In genomic region chr11:77490451-77490850, GRCm38 (mm10) we compare ENCODE assay signal across 8 mouse cellular contexts. TPM values are rescaled to one million over a fixed set of nuclear protein-coding genes. Genes with fewer than 3 reads are reported as not detected.
DNase-seq lines count a peak whose midpoint lies in the region; ATAC-seq lines count a peak whose summit lies in the region.

No protein-coding gene starts in this region.

- H3K4me1 ChIP-seq in lung, embryonic 15.5 days, result peaks cover 80% of the 10 kb centered on the region
- peaks cover 90% of the 10 kb centered on the region for H3K4me1 ChIP-seq in limb, embryonic 10.5 days
- peaks cover 48% of the 10 kb centered on the region for H3K4me1 ChIP-seq in stomach, embryonic 14.5 days (ENCODE audit: control insufficient read depth, insufficient read depth, low read length)

- WGBS in lung, embryonic 15.5 days, result 73% methylated on average over 6 of the region's 6 CpGs
- WGBS in limb, embryonic 10.5 days, result 66% methylated on average over 6 of the region's 6 CpGs
- 67% methylated on average over 6 of the region's 6 CpGs for WGBS in stomach, embryonic 14.5 days

- no peak overlapping the region for H3K4me3 ChIP-seq in lung, embryonic 15.5 days
- H3K4me3 ChIP-seq in limb, embryonic 10.5 days, result peak overlapping the region; percentile 98
- H3K4me3 ChIP-seq in stomach, embryonic 14.5 days (ENCODE audit: low read depth, low read length), result peak overlapping the region; percentile 74; the same call in 1 of the 2 replicates

- DNase-seq in cerebellum, adult 11-12 months, result peak; percentile 57
- DNase-seq in lung, postnatal 25 days (ENCODE audit: low spot score), result no peak
- no peak for DNase-seq in limb, embryonic 10.5 days (ENCODE audit: low spot score)
- no peak for DNase-seq in right cerebral cortex, adult 18-20 months

- no peak for ATAC-seq in cerebellum, adult (ENCODE audit: insufficient number of reproducible peaks, low FRiP score, low TSS enrichment)
- ATAC-seq in lung, embryonic 15.5 days (ENCODE audit: borderline replicate concordance, extremely low read depth, low FRiP score, low TSS enrichment), result no peak
- ATAC-seq in stomach, embryonic 14.5 days (ENCODE audit: insufficient number of reproducible peaks, insufficient read depth, low FRiP score, low read depth), result no peak
- ATAC-seq in activated CD4-positive, CD25-positive, alpha-beta regulatory T cell, adult 4 months, result no peak

- H3K4me2 ChIP-seq in lung, embryonic 15.5 days, result peak overlapping the region; percentile 92
- H3K4me2 ChIP-seq in stomach, embryonic 14.5 days (replicated peaks; ENCODE audit: low read depth, low read length), result peak overlapping the region; percentile 79

- no peak overlapping the region for H3K9ac ChIP-seq in lung, embryonic 15.5 days
- H3K9ac ChIP-seq in stomach, embryonic 14.5 days (replicated peaks; ENCODE audit: low read depth, low read length), result no peak overlapping the region

- no peaks in the 10 kb centered on the region for H3K36me3 ChIP-seq in lung, embryonic 15.5 days
- no peaks in the 10 kb centered on the region for H3K36me3 ChIP-seq in limb, embryonic 10.5 days
- H3K36me3 ChIP-seq in stomach, embryonic 14.5 days (ENCODE audit: control insufficient read depth, insufficient read depth, low read length), result no peaks in the 10 kb centered on the region

- no peak overlapping the region for H3K27ac ChIP-seq in lung, embryonic 15.5 days
- peak overlapping the region; percentile 96 for H3K27ac ChIP-seq in limb, embryonic 10.5 days
- peak overlapping the region; percentile 96; the same call in 1 of the 2 replicates for H3K27ac ChIP-seq in stomach, embryonic 14.5 days (ENCODE audit: low read length)

- H3K27me3 ChIP-seq in lung, embryonic 15.5 days, result no peaks in the 10 kb centered on the region
- H3K27me3 ChIP-seq in limb, embryonic 10.5 days (ENCODE audit: low read depth, poor library complexity, severe bottlenecking), result no peaks in the 10 kb centered on the region
- no peaks in the 10 kb centered on the region for H3K27me3 ChIP-seq in stomach, embryonic 14.5 days (ENCODE audit: control insufficient read depth, insufficient read depth, low read length)

- no peaks in the 10 kb centered on the region for H3K9me3 ChIP-seq in lung, embryonic 15.5 days
- no peaks in the 10 kb centered on the region for H3K9me3 ChIP-seq in limb, embryonic 10.5 days (replicated peaks)
- H3K9me3 ChIP-seq in stomach, embryonic 14.5 days (ENCODE audit: control insufficient read depth, low read depth, low read length), result no peaks in the 10 kb centered on the region

RNA-seq across cellular contexts. Expression of gene Ankrd13b, which starts 1.0 kb away (rescaled TPM):
- 6.5 and 7.1 TPM in 2 replicates for polyA plus RNA-seq in lung, embryonic 15.5 days (2015; fragmentation: Nextera tagmentation; extraction: Ambion mirVana)
- 12.5 and 13.4 TPM in 2 replicates for polyA plus RNA-seq in limb, embryonic 10.5 days (2016; fragmentation: Nextera tagmentation; extraction: Ambion mirVana)
- 7.1 TPM in 2 replicates for polyA plus RNA-seq in stomach, embryonic 14.5 days (2014; fragmentation: Nextera tagmentation; extraction: Ambion mirVana)
- 1 to 10 TPM in 1 of 2 experiments, under 1 TPM in 1; 0.93 to 1.2 TPM for polyA plus RNA-seq in activated CD4-positive, CD25-positive, alpha-beta regulatory T cell, adult 4 months (2017; shearing (Covaris generic))

RNA-seq across cellular contexts. Expression of gene Git1, which starts 2.9 kb away (rescaled TPM):
- polyA plus RNA-seq in lung, embryonic 15.5 days (2015; fragmentation: Nextera tagmentation; extraction: Ambion mirVana), result 9.5 and 9.8 TPM in 2 replicates
- polyA plus RNA-seq in limb, embryonic 10.5 days (2016; fragmentation: Nextera tagmentation; extraction: Ambion mirVana), result 13.6 and 14.8 TPM in 2 replicates
- 15.1 and 18.1 TPM in 2 replicates for polyA plus RNA-seq in stomach, embryonic 14.5 days (2014; fragmentation: Nextera tagmentation; extraction: Ambion mirVana)
- polyA plus RNA-seq in activated CD4-positive, CD25-positive, alpha-beta regulatory T cell, adult 4 months (2017; shearing (Covaris generic)), result 1 to 10 TPM; 8.6 to 9.2 TPM

RNA-seq across cellular contexts. Expression of gene Abhd15, which starts 24.5 kb away (rescaled TPM):
- 3.8 and 4.0 TPM in 2 replicates for polyA plus RNA-seq in lung, embryonic 15.5 days (2015; fragmentation: Nextera tagmentation; extraction: Ambion mirVana)
- polyA plus RNA-seq in limb, embryonic 10.5 days (2016; fragmentation: Nextera tagmentation; extraction: Ambion mirVana), result 1.4 and 2.0 TPM in 2 replicates
- polyA plus RNA-seq in stomach, embryonic 14.5 days (2014; fragmentation: Nextera tagmentation; extraction: Ambion mirVana), result 1.8 and 1.9 TPM in 2 replicates
- 1 to 10 TPM; 2.3 to 2.6 TPM for polyA plus RNA-seq in activated CD4-positive, CD25-positive, alpha-beta regulatory T cell, adult 4 months (2017; shearing (Covaris generic))

RNA-seq across cellular contexts. Expression of gene Trp53i13, which starts 25.3 kb away (rescaled TPM):
- polyA plus RNA-seq in lung, embryonic 15.5 days (2015; fragmentation: Nextera tagmentation; extraction: Ambion mirVana), result 42.7 and 43.1 TPM in 2 replicates
- polyA plus RNA-seq in limb, embryonic 10.5 days (2016; fragmentation: Nextera tagmentation; extraction: Ambion mirVana), result 33.4 and 38.7 TPM in 2 replicates
- 32.8 and 38.7 TPM in 2 replicates for polyA plus RNA-seq in stomach, embryonic 14.5 days (2014; fragmentation: Nextera tagmentation; extraction: Ambion mirVana)
- polyA plus RNA-seq in activated CD4-positive, CD25-positive, alpha-beta regulatory T cell, adult 4 months (2017; shearing (Covaris generic)), result 10 to 100 TPM in 1 of 2 experiments, 1 to 10 TPM in 1; 9.8 to 11.2 TPM

RNA-seq across cellular contexts. Expression of gene Coro6, which starts 28.2 kb away (rescaled TPM):
- polyA plus RNA-seq in lung, embryonic 15.5 days (2015; fragmentation: Nextera tagmentation; extraction: Ambion mirVana), result 0.78 and 0.97 TPM in 2 replicates
- polyA plus RNA-seq in limb, embryonic 10.5 days (2016; fragmentation: Nextera tagmentation; extraction: Ambion mirVana), result 0.15 TPM in 1 of 2 replicates, not detected in the other
- 0.09 and 0.43 TPM in 2 replicates for polyA plus RNA-seq in stomach, embryonic 14.5 days (2014; fragmentation: Nextera tagmentation; extraction: Ambion mirVana)
- not detected for polyA plus RNA-seq in activated CD4-positive, CD25-positive, alpha-beta regulatory T cell, adult 4 months (2017; shearing (Covaris generic))
